Mouse (Mus musculus) neural tube, embryonic 12.5 days (tissue): ENCODE data around the gene Casz1. TPM values are rescaled to one million over a fixed set of nuclear protein-coding genes. Genes with fewer than 3 reads are reported as not detected.

Experiments
- ATAC-seq: fragments of 200-750 bp; cut with Nextera tagmentation; 2 replicates; pipeline ENCODE4 v1.8.0; 2017; ENCODE audit warnings: low read depth, mild to moderate bottlenecking, moderate TSS enrichment, moderate library complexity; ENCODE audit not compliant: low FRiP score
- H3K27ac ChIP-seq: fragments of 300-500 bp; sonication (generic); 2 replicates; pipeline ENCODE4 v1.5.1; 2016
- H3K27me3 ChIP-seq: fragments of 300-500 bp; sonication (generic); replicated peaks from 2 replicates; pipeline ENCODE4 v1.6.1; 2016; ENCODE audit warnings: mild to moderate bottlenecking
- H3K36me3 ChIP-seq: fragments of 300-500 bp; sonication (generic); 2 replicates; pipeline ENCODE4 v1.6.1; 2016; ENCODE audit warnings: mild to moderate bottlenecking
- H3K4me1 ChIP-seq: fragments of 300-500 bp; sonication (generic); 2 replicates; pipeline ENCODE4 v1.6.1; 2016
- H3K4me2 ChIP-seq: fragments of 300-500 bp; sonication (generic); replicated peaks from 2 replicates; pipeline ENCODE4 v1.6.1; 2016; ENCODE audit warnings: mild to moderate bottlenecking
- H3K4me3 ChIP-seq: fragments of 300-500 bp; sonication (generic); 2 replicates; pipeline ENCODE4 v1.5.1; 2016
- H3K9ac ChIP-seq: fragments of 300-500 bp; sonication (generic); 2 replicates; pipeline ENCODE4 v1.6.1; 2016; ENCODE audit warnings: mild to moderate bottlenecking
- H3K9me3 ChIP-seq: fragments of 300-500 bp; sonication (generic); 2 replicates; pipeline ENCODE4 v1.6.1; 2016; ENCODE audit warnings: mild to moderate bottlenecking
- WGBS: fragments of 180-500 bp; shearing (Covaris S2); methylation state at CpG from one replicate; pipeline ENCODE4 v1.1.7; 2016; 5-methylcytosine and 5-hydroxymethylcytosine counted together
- polyA plus RNA-seq: library from polyadenylated mRNA; unstranded; fragments of >200 nt; fragmentation: Nextera tagmentation; extraction: Ambion mirVana; gene quantifications from 2 replicates; pipeline ENCODE4 v1.2.1, GENCODE M21; 2016

The Casz1 gene
- polyA plus RNA-seq, 1 experiment from 2014 or later, result 14.2 TPM

DNA sequence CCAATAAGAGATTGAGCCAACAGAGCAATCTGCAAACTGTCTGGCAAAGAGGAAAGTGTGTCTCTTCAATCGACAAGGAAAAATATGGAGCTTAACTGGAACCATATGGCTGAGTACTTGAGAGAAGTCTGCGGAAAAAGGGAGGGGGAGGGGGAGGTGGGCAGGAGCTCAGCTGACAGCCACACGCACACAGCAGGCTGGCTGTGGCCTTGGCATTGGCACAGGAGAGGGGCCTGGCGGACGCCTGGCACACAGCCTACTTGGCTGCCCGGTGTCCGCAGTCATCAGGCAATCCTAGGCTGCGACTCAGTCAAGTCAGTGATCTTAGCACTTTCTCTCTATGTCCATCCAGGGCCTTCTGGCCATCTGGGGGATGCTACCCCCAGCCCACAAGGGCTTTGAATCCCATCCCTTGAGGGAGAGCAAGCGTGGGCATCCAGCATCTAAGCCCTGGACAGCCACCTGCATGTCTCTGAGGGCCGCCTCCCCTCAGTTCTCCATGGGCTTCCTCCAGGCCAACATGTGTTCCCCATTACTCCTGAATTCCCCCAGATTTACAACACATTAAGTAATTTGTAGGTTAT lies 67.6 kb downstream of the Casz1 start:
- no peak overlapping the region for H3K4me2 ChIP-seq
- H3K9ac ChIP-seq, result no peak overlapping the region
- H3K36me3 ChIP-seq, result no peaks in the 10 kb centered on the region
- H3K4me3 ChIP-seq, result no peak overlapping the region
- ATAC-seq, result no peak
- H3K27me3 ChIP-seq, result peaks cover 78% of the 10 kb centered on the region
- peaks cover 36% of the 10 kb centered on the region for H3K4me1 ChIP-seq
- 39% methylated on average over 10 of the region's 10 CpGs for WGBS
- no peaks in the 10 kb centered on the region for H3K9me3 ChIP-seq
- no peak overlapping the region for H3K27ac ChIP-seq

DNA sequence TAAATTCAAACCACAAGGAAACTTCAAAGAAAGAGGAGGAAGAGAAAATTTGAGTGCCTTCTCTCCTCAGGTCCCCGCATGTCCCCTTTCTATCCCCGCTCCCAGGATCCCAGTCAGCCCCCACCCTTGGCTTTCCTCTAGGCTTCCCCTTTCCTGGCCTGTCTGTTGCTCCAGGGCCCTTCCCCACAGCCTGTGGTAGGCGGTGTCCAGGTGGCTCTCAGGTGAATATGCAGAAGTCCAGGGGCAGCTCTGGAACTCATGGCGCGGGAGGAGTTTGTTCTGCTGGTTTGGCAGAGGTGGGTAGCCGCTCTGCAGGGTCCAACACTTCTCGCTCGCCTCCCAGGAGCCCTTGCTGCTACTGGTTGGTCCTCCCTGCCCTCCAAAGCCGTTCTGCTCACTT lies 68.1 kb downstream of the Casz1 start:
- Histone ChIP-seq H3K9me3 (no peaks in the 10 kb centered on the region), H3K27ac (no peak overlapping the region), H3K4me1 (peaks cover 34% of the 10 kb centered on the region), H3K4me2 (no peak overlapping the region), H3K27me3 (peaks cover 83% of the 10 kb centered on the region), H3K4me3 (no peak overlapping the region), H3K9ac (no peak overlapping the region), H3K36me3 (no peaks in the 10 kb centered on the region)
- WGBS, result 69% methylated on average over 9 of the region's 9 CpGs
- ATAC-seq, result no peak

DNA sequence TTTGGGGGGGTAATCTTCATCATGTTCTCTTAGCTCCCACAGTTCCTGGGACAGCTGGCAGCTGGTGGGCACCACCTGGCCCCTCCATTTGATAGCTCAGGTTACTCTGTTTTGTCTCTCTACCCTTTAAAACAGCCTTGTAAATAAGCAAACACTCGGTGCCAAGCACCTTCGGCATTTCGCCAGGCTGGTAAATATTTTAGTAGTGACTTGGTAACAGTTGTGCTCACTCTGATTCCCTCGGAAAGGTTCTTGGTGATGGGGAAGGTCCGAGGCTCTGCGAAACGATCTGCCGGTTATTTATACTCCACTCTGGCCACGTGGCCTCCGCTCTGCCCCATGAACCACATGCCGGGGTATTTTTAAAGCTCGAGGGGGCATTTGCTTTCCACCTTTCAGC lies 68.6 kb downstream of the Casz1 start:
- 71% methylated on average over 12 of the region's 12 CpGs for WGBS
- H3K4me1 ChIP-seq, result peaks cover 31% of the 10 kb centered on the region

DNA sequence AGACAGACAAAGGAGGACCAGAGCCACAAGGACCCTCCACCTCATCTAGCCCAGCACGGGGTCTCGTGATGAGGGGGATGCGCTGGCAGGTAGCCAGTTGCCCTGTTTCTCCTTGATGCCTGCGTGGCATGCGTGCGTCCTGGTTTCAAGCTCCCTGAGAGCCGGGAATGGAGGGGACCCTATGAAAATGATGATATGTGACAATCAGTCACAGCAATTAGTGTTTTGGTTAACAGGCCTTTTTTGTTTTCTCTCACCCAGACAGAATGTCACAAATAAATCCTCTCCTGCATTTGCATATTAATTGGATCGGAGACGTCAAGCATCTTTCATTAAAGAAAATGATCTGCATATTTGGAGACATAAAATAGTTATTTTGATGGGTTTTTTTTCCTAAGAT lies 71.9 kb downstream of the Casz1 start:
- 69% methylated on average over 9 of the region's 9 CpGs for WGBS
- H3K4me3 ChIP-seq, result no peak overlapping the region
- peaks cover 40% of the 10 kb centered on the region for H3K4me1 ChIP-seq
- H3K27ac ChIP-seq, result no peak overlapping the region
- H3K27me3 ChIP-seq, result peaks cover 91% of the 10 kb centered on the region
- no peak for ATAC-seq
- H3K4me2 ChIP-seq, result no peak overlapping the region
- no peak overlapping the region for H3K9ac ChIP-seq
- no peaks in the 10 kb centered on the region for H3K36me3 ChIP-seq
- H3K9me3 ChIP-seq, result no peaks in the 10 kb centered on the region

More for the DNA sequence above, 68.6 kb downstream of the Casz1 start:
- Histone ChIP-seq H3K4me3 (no peak overlapping the region), H3K9ac (no peak overlapping the region), H3K9me3 (no peaks in the 10 kb centered on the region), H3K27me3 (peaks cover 86% of the 10 kb centered on the region), H3K27ac (no peak overlapping the region), H3K36me3 (no peaks in the 10 kb centered on the region), H3K4me2 (no peak overlapping the region)
- ATAC-seq, result no peak

DNA sequence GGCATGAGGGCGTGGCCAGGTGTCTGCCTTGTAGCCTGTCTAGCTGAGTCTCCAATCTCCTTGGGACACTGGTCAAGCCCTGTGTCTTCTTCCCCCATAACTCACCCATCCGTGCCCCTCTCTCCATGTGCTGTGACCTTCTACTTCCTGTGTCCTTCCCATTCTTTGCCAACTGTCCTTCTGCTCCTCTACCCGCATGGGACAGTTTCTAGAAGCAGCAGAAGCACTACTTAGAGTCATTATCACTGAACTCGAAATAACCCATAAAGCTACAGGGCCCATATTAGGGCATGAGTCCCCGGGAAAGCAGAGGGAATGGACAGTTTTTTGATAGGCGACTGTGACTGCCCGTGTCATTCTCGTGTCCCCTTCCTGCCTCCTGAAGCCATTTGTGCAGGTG lies 72.6 kb downstream of the Casz1 start:
- ATAC-seq, result no peak
- Histone ChIP-seq H3K27ac (no peak overlapping the region), H3K9ac (no peak overlapping the region), H3K9me3 (no peaks in the 10 kb centered on the region), H3K4me1 (peaks cover 42% of the 10 kb centered on the region), H3K27me3 (peaks cover 94% of the 10 kb centered on the region), H3K4me2 (no peak overlapping the region), H3K36me3 (no peaks in the 10 kb centered on the region), H3K4me3 (no peak overlapping the region)
- WGBS, result 81% methylated on average over 8 of the region's 8 CpGs

DNA sequence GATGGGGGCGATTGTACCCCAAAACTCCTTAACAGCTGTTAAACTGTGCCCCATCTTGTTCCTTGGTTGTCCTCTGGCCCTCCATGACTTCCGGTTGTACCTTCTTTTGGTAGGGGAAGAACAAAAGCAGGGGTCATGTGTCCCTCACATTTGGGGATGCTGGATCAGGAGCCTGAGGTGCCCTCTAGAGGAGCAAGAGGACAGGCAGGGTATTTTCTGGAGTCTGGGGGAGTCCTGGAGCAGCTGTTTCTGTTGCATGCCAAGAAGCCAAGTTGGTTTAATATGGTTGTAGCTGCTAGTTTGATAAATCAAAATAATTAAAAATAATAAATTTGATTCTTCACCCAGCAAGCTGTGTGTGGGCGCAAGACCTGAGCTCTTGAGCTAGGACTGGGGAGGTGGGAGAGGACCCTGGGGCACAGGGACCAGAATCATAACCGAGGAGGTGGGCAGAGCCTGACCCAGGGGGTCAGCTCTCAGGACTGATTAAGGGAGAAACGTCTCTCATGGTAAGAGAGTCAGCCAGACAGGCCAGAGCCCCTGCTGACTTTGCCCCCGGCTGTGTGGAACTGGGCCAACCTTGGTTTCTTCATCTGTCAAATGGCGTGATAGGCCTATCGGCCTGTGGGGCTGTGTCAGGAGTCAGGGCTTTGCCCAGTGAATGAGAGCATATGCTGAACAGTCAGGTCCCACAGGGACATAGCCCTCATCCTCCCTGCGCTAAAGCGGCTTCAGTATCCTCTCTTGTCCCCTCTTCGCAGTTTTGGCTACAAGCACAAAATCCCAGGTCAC lies 74.2 kb downstream of the Casz1 start:
- Histone ChIP-seq H3K36me3 (no peaks in the 10 kb centered on the region), H3K27me3 (peaks cover 90% of the 10 kb centered on the region), H3K4me2 (no peak overlapping the region), H3K4me1 (peaks cover 40% of the 10 kb centered on the region), H3K4me3 (no peak overlapping the region), H3K27ac (no peak overlapping the region), H3K9me3 (no peaks in the 10 kb centered on the region), H3K9ac (no peak overlapping the region)
- ATAC-seq, result no peak
- WGBS, result 53% methylated on average over 11 of the region's 11 CpGs

DNA sequence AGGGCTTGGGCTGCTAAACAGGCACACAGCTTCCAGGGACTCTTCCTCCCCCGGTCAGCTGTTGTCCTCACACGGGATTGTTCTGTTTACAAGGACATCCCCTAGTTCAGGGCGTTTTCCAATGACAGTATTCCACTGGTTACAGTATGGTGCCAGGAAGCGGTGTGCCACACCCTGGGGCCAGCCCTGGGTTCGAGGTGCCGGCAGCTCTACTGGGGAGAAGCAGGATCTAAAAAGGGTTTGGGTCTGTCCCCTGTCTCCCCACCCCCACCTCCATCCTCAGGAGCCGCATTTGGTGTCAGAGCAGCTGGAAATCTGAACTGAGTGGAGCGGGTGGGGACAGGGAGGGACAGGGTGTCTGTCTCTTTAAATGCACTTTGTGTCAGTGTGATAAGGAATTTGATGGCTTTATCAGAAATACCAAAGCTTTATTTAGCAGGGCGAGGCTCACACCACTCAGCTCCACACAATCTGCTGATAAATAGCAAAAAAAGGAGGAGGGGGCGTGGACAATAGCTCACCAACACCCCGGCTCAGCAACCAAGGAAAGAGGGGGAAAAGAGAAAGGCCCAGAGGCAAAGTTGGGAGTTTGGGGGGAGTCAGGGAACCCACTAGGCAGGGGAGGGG lies 74.9 kb downstream of the Casz1 start:
- ATAC-seq, result no peak

DNA sequence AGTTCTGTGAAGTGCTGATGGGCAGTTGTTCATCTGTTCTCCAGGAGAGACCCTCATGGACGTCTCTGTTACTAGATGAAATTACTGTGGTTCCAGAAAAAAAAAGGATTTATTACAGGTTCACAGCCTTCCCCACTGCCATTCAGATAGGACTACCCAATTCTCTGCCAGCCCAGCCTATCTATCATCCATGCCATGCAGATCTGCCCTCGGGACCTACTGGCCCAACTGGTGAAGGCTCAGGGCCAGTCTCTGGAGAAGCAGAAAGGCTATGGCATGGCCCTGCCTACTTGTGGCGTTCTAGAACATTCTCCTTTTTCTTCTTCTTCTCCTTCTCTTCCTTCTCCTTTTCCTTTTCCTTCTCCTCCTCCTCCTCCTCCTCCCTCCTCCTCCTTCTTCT lies 75.4 kb downstream of the Casz1 start:
- Histone ChIP-seq H3K27ac (no peak overlapping the region), H3K4me3 (no peak overlapping the region), H3K4me1 (peaks cover 48% of the 10 kb centered on the region), H3K4me2 (no peak overlapping the region), H3K9me3 (no peaks in the 10 kb centered on the region), H3K9ac (no peak overlapping the region), H3K27me3 (peaks cover 87% of the 10 kb centered on the region), H3K36me3 (no peaks in the 10 kb centered on the region)
- no peak for ATAC-seq
- 77% methylated on average over 3 of the region's 3 CpGs for whole genome bisulfite sequencing

More for the DNA sequence above, 74.9 kb downstream of the Casz1 start:
- H3K27ac ChIP-seq, result no peak overlapping the region
- WGBS, result 68% methylated on average over 11 of the region's 11 CpGs
- H3K4me1 ChIP-seq, result peaks cover 42% of the 10 kb centered on the region
- H3K9me3 ChIP-seq, result no peaks in the 10 kb centered on the region
- H3K36me3 ChIP-seq, result no peaks in the 10 kb centered on the region
- no peak overlapping the region for H3K4me2 ChIP-seq
- H3K9ac ChIP-seq, result no peak overlapping the region
- no peak overlapping the region for H3K4me3 ChIP-seq
- peaks cover 87% of the 10 kb centered on the region for H3K27me3 ChIP-seq

DNA sequence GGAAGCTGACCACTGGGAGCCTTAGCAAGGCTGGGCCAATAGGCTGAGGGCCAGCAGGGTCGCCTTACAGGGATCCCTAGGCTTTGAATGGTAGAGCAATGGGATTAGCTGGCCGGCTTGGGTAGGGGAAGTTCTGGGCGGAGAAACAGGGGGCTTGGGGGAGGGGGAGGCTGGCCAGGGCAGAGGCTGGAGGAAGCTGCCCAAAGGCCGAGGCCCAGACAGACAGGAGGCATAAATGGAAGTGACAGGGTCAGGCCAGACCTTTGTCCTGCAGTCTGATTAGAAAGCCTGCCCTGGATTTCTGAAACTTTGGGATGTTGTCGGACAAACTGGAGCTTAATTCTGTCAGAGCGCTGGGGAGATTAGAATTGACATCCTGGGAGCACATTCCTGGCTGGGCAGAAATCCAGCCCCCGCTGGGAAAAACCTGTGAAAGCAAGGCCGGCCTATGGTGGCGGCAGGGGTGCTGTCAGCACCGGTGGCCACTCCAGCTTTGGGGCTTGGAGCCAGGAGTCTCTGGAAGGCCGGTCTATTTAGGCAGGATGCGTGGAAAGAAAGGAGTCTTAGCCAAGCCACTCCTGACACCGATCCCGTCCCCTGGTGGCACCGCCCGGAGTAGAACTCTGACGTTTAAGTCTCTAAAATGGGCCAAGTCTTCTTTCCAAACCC lies 76.9 kb downstream of the Casz1 start:
- WGBS, result 27% methylated on average over 17 of the region's 17 CpGs
- Histone ChIP-seq H3K27ac (no peak overlapping the region), H3K36me3 (no peaks in the 10 kb centered on the region), H3K9me3 (no peaks in the 10 kb centered on the region), H3K9ac (no peak overlapping the region; the same call in 1 of the 2 replicates), H3K4me2 (no peak overlapping the region), H3K4me1 (peaks cover 55% of the 10 kb centered on the region), H3K4me3 (no peak overlapping the region), H3K27me3 (peaks cover 80% of the 10 kb centered on the region)
- ATAC-seq, result no peak

DNA sequence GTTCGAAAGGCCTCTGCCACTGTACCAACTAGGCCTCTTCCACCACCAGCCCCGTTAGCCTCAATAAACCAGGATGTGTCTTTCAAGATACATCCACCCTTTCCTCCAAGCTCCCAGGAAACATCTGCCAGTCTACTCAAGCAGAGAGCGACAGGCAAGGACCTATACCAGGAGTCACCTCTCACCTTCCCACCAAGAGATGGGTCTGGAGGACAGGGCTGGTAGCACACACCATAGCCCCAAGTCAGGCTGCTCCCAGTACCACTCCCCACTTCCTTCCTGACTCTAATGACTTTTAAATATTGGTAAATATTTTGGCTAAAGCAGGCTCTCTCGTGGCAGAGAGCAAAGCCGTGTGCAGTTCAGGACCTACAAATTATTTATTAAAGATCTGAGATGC lies 77.6 kb downstream of the Casz1 start:
- Histone ChIP-seq H3K4me1 (peaks cover 62% of the 10 kb centered on the region), H3K4me3 (no peak overlapping the region), H3K27me3 (peaks cover 79% of the 10 kb centered on the region), H3K36me3 (no peaks in the 10 kb centered on the region), H3K9ac (no peak overlapping the region), H3K9me3 (no peaks in the 10 kb centered on the region), H3K27ac (no peak overlapping the region), H3K4me2 (no peak overlapping the region)
- ATAC-seq, result no peak
- WGBS, result 76% methylated on average over 5 of the region's 5 CpGs

DNA sequence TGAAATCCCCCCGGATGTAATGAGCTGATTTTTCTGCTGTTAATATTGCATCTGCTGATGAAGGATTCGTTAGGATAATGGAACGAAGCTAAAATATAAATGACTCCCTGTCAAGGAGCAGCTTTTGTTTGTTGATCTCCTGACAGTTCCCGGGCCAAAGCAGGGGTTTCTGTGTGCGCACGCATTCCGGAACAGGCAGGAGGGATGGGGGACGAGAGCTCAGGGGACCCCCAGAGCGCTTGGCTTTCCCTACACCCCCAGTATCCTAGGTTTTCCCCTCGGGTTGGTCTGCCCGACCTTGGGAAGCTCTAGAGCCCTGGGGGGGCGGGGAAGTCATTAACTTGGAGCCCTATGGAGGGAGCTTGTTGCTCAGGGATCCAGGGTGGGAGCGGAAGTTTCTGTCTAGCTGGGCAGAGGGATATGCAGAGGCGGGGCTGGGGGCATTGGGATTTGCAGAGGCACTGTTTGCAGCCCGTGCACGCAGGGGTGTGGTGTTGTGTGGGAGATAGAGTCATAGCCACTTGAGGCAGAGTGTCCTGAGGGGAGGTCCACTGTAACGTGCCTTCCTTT lies 78.2 kb downstream of the Casz1 start:
- H3K27me3 ChIP-seq, result peaks cover 78% of the 10 kb centered on the region
- H3K9ac ChIP-seq, result no peak overlapping the region
- H3K4me2 ChIP-seq, result peak overlapping the region; percentile 24; the same call in 1 of the 2 replicates
- H3K4me3 ChIP-seq, result no peak overlapping the region
- ATAC-seq, result no peak
- H3K4me1 ChIP-seq, result peaks cover 65% of the 10 kb centered on the region
- WGBS, result 22% methylated on average over 17 of the region's 17 CpGs
- no peaks in the 10 kb centered on the region for H3K36me3 ChIP-seq
- H3K27ac ChIP-seq, result no peak overlapping the region
- H3K9me3 ChIP-seq, result no peaks in the 10 kb centered on the region

DNA sequence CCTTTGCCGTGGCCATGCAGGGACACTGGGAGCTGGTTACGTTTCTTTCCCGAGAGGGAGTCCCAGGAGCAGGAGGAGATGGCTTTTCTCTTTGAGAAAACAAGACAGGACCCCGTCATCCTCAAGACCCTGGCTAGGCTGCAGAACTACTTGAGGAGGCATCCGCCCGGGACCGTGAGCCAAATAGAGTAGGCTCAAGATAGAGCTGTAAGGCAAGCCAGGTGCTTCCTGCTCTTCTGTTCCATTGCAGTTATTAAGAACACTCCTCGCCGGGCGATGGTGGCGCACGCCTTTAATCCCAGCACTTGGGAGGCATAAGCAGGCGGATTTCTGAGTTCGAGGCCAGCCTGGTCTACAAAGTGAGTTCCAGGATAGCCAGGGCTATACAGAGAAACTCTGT lies 80.4 kb downstream of the Casz1 start:
- 80% methylated on average over 14 of the region's 14 CpGs for WGBS
- no peak overlapping the region for H3K4me3 ChIP-seq
- no peaks in the 10 kb centered on the region for H3K9me3 ChIP-seq
- peaks cover 78% of the 10 kb centered on the region for H3K27me3 ChIP-seq
- no peak for ATAC-seq
- no peak overlapping the region for H3K27ac ChIP-seq
- peaks cover 61% of the 10 kb centered on the region for H3K4me1 ChIP-seq
- no peak overlapping the region for H3K4me2 ChIP-seq
- H3K36me3 ChIP-seq, result no peaks in the 10 kb centered on the region
- no peak overlapping the region for H3K9ac ChIP-seq
